Mouse (Mus musculus): ENCODE results near the gene Fancc.

GRCm38 (mm10) chr13:63339946-63340345 is 157.1 kb downstream of the Fancc start:
- TF ChIP-seq TCF12 (IDR thresholded peaks at IDR 0.05; ENCODE audit: insufficient read depth, poor library complexity, severe bottlenecking) (no peak), USF1 (IDR thresholded peaks at IDR 0.05; ENCODE audit: low read depth) (no peak), POLR2A (IDR thresholded peaks at IDR 0.05; ENCODE audit: insufficient read length, low read depth) (no peak), POLR2AphosphoS2 (IDR thresholded peaks at IDR 0.05; ENCODE audit: insufficient read length, low read depth) (no peak), MAX (IDR thresholded peaks at IDR 0.05; ENCODE audit: low read depth) (no peak), E2F4 (IDR thresholded peaks at IDR 0.05; ENCODE audit: insufficient read depth) (no peak), MYOD1 (IDR thresholded peaks at IDR 0.05; ENCODE audit: control insufficient read depth in 1 of 3, insufficient read length in 2 of 3, low read depth in 2 of 3) (no peak)

Measured in myocyte (in vitro differentiated cells).